Mouse (Mus musculus) C2C12 (cell line): ENCODE measurements at regions not wholly inside any gene's neighbourhood (a gene's known extent, or its start where the extent isn't known, plus 50 kb on each side); places are given as distances from the start of the nearest gene placed in this dataset.

Experiments used
- CEBPB ChIP-seq: IDR thresholded peaks from one replicate; pipeline ENCODE4 v1.6.1; 2011; ENCODE audit warnings: low read depth, mild to moderate bottlenecking, control low read depth, moderate library complexity
- MYOD1 ChIP-seq: IDR thresholded peaks from one replicate; pipeline ENCODE4 v1.6.1; 2011; ENCODE audit warnings: low read depth; ENCODE audit not compliant: control insufficient read depth, insufficient read length
- USF1 ChIP-seq: IDR thresholded peaks from one replicate; pipeline ENCODE4 v1.6.1; 2011; ENCODE audit warnings: low read depth, mild to moderate bottlenecking, control low read depth, moderate library complexity

DNA sequence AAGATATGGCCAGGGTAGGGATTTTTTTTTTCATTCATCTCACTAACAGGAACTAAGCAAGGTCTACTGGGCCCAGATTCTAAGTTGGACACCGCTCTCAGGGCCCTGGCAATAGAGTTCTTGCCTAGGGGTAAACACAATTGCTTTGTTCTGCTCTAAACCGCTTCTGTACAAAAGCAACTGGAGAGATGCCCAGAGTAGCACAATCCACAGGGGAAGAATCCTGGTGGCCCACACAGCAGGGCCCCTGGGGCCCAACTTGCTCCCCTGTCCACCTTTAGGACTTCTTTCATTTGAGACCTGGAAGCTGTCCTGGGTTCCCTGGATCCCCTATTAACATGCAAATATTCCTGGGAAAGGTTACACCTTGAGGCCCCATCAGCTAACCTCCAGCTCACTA lies 639.4 kb downstream of the Insc start:
- TF ChIP-seq CEBPB (no peak), USF1 (no peak), MYOD1 (no peak)
